Mouse (Mus musculus): ENCODE results near the gene Sorbs1. TPM values are rescaled to one million over a fixed set of nuclear protein-coding genes. Genes with fewer than 3 reads are reported as not detected.

Gene Sorbs1
- polyA plus RNA-seq, 1 experiment from 2014 or later = 39.0 TPM

DNA sequence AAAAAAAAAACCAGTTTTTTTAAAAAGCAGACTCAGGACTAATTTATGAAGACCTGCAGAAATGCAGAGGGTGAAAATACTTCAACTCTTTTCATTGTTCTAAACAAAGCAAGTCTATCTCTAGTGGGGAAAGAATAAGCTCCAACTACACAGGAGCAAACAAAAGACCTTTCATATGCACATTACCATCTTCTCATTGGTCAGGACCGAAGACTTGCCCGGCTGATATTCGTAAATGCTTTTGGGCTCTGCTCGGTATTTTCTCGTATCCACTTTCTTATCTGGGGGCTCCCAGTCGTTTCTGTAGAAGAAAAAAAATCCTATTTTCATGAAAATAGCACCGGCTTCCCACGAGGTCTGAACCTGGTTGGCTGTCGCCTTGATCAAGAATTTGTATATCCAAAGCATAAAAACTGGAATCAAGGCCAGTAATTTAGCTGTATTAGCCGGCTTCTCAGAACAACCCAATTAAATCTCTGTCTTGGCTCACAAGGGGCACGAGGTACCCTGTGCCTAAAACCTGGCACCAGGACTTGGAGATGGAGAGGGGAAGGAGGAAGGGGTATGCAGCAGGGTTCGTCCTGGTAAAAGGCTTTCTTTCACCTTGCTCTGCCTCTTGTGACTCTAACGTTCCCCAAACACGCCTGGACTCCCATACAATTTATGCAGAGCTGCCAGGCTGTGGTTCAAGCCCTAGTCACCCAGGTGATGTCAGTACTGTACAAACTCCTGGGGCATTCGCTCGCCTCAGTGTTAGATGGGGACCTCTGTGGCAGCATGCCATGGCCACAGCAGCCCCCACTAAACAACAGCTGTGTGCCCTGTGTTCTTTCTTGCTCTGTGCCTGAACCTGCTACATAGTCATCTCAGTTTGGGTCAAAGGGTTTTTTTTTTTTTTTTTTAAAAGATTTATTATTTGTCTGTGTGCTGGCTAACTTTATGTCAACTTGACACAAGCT is 163.6 kb downstream of the Sorbs1 start:
- peak overlapping the region; percentile 76 for H3K27ac ChIP-seq
- peaks cover 28% of the 10 kb centered on the region for H3K4me1 ChIP-seq
- peak overlapping the region; percentile 31 for H3K4me3 ChIP-seq
- no peaks in the 10 kb centered on the region for H3K9me3 ChIP-seq
- no peaks in the 10 kb centered on the region for H3K36me3 ChIP-seq (replicated peaks)
- no peak for DNase-seq (ENCODE audit: extremely low spot score, low spot score)
- no peaks in the 10 kb centered on the region for H3K27me3 ChIP-seq (ENCODE audit: poor library complexity, severe bottlenecking)
- WGBS = 33% methylated on average over 16 of the region's 16 CpGs

DNA sequence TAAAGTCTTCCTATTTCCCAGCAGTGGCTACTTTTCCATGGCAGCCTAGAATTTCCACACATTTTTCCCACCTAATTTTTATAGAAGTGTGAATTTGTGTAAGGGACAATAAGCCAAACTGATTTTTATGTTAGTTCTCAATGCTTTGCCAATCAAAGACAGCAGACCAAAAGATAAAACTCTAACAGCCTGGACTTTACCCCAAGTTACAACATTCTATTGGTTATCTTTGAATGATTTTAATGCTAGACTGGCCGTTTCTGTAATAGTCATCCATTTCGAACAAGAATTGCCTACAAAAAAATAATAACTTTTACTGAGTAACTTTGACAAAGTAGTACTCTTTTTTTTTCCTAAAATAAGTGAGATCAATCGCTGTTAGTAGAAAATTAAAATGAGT is 164.3 kb downstream of the Sorbs1 start:
- Histone ChIP-seq H3K9me3 (no peaks in the 10 kb centered on the region), H3K4me3 (no peak overlapping the region), H3K27me3 (ENCODE audit: poor library complexity, severe bottlenecking) (no peaks in the 10 kb centered on the region), H3K4me1 (peaks cover 28% of the 10 kb centered on the region), H3K36me3 (replicated peaks) (no peaks in the 10 kb centered on the region), H3K27ac (peak overlapping the region; percentile 76; the same call in 1 of the 2 replicates)
- 75% methylated on average over 3 of the region's 3 CpGs for WGBS
- DNase-seq (ENCODE audit: extremely low spot score, low spot score) = no peak

DNA sequence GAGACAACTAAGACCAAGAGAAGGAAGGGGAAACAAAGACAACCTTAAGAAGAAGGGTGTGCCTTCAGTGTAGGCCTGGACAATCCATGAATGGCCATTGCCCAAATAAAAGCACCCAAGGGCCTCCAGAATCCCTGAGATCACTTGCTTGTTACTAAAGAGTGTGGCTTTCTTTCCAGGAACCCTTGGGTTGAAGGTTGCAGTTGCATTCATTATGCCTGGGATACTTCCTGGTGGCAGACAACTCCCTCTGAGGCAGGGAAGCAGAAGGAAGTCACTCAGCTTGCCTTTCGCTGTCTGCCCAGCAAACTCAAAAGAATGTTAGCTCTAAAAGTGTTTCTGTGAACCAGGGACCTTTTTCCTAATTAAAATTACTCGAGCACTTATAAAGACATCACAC is 164.9 kb downstream of the Sorbs1 start:
- peak overlapping the region; percentile 58 for H3K27ac ChIP-seq
- H3K9me3 ChIP-seq = no peaks in the 10 kb centered on the region
- no peaks in the 10 kb centered on the region for H3K36me3 ChIP-seq (replicated peaks)
- 67% methylated on average over 2 of the region's 2 CpGs for WGBS
- peaks cover 28% of the 10 kb centered on the region for H3K4me1 ChIP-seq
- H3K27me3 ChIP-seq (ENCODE audit: poor library complexity, severe bottlenecking) = no peaks in the 10 kb centered on the region
- DNase-seq (ENCODE audit: extremely low spot score, low spot score) = no peak
- H3K4me3 ChIP-seq = no peak overlapping the region

DNA sequence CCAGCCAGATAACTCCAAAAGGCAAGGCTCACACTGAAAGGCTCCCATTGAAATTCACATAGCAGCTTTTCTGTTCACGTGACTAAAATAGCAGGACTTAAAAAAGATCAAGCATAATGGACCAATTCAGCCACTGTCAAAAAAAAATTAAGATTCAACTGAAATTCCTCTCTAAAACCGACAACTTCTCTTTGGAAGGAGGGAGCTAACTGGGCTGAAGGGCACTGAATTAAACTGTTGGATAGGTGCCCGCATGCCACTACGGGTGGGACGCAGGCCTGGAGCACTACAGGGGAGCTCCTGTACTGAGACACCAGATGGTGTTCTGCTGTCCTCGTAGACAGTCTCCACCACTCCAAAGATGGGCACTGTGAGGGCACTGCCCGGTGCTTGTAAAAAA is 165.4 kb downstream of the Sorbs1 start:
- Histone ChIP-seq H3K36me3 (replicated peaks) (no peaks in the 10 kb centered on the region), H3K4me3 (no peak overlapping the region), H3K27me3 (ENCODE audit: poor library complexity, severe bottlenecking) (no peaks in the 10 kb centered on the region), H3K27ac (peak overlapping the region; percentile 58; the same call in 1 of the 2 replicates), H3K9me3 (no peaks in the 10 kb centered on the region), H3K4me1 (peaks cover 28% of the 10 kb centered on the region)
- 74% methylated on average over 7 of the region's 7 CpGs for WGBS
- DNase-seq (ENCODE audit: extremely low spot score, low spot score) = no peak

DNA sequence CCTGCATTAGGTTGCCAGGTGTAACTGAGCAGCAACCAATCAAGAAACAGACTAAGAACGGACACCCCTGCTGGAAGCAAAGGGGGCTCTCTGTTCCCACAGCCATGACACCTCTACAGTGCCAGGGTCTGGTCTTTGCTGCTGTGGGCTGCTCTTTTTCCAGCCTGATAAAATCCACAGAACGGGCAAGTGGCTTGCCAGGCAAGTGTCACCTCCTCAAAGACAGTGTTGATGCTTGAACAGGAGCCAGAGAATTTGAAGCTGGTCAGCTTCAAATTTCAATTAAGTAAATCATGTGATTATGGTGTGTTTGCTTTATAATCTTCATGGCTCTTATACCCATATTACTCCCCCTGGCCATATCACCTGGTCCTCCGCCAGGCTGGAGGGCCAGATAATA is 166.7 kb downstream of the Sorbs1 start:
- Histone ChIP-seq H3K27me3 (ENCODE audit: poor library complexity, severe bottlenecking) (no peaks in the 10 kb centered on the region), H3K4me3 (no peak overlapping the region), H3K27ac (no peak overlapping the region), H3K4me1 (peaks cover 28% of the 10 kb centered on the region), H3K36me3 (replicated peaks) (no peaks in the 10 kb centered on the region), H3K9me3 (no peaks in the 10 kb centered on the region)
- WGBS = 92% methylated on average over 3 of the region's 3 CpGs
- DNase-seq (ENCODE audit: extremely low spot score, low spot score) = no peak

DNA sequence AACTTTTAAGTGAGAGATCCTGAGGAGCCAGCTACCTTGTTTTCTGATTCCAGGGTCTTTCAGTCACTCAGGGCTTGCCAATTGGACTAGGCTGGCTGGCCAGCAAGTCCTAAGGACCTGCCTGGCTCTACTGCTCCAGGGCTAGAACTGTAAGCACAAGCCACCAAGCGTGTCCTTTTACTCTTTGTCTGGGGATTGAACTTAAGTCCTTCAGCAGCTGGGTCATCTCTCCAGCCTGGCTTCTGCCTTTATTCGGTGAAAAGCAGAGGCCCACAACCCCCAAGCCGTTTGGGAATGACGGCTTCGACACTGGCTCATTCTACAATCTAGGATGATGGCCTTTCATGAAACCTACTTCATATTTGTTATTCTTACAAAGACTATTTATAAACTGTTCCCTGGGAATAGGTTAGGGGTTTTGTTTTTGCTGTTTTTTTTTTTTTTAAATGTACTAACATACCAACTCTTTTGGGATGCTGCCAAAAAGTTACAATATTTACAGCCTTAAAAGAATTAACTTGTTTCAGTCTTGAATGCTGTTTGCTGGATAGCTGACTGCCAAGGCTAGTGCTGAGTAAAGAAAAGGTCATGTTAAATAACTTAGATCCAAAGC is 167.2 kb downstream of the Sorbs1 start:
- 85% methylated on average over 5 of the region's 5 CpGs for WGBS
- H3K36me3 ChIP-seq (replicated peaks) = no peaks in the 10 kb centered on the region
- H3K27me3 ChIP-seq (ENCODE audit: poor library complexity, severe bottlenecking) = no peaks in the 10 kb centered on the region
- peaks cover 30% of the 10 kb centered on the region for H3K4me1 ChIP-seq
- no peak overlapping the region for H3K27ac ChIP-seq
- no peak for DNase-seq (ENCODE audit: extremely low spot score, low spot score)
- H3K4me3 ChIP-seq = no peak overlapping the region
- H3K9me3 ChIP-seq = no peaks in the 10 kb centered on the region

DNA sequence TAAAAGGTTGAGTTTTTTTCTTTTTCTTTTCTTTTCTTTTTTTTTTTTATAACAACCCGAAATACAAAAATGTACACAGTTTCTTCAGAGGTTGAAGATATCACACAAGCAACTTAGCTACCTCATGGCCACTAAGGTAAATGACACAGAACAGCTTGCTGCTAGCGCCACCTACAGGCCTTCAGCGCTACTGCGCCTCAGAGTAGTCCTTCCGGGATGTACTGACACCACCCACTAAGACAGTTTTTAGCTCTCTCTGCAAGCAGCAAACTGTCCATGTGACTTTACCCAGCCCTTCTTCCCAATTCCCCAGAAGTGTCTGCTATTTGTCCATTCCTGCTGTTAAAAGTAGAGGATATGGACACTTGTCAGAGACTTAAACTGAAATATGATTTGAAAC is 167.9 kb downstream of the Sorbs1 start:
- Histone ChIP-seq H3K27me3 (ENCODE audit: poor library complexity, severe bottlenecking) (no peaks in the 10 kb centered on the region), H3K4me3 (no peak overlapping the region), H3K27ac (no peak overlapping the region), H3K36me3 (replicated peaks) (no peaks in the 10 kb centered on the region), H3K9me3 (no peaks in the 10 kb centered on the region), H3K4me1 (peaks cover 36% of the 10 kb centered on the region)
- 14% methylated on average over 5 of the region's 5 CpGs for WGBS
- peak; percentile 52 for DNase-seq (ENCODE audit: extremely low spot score, low spot score)

DNA sequence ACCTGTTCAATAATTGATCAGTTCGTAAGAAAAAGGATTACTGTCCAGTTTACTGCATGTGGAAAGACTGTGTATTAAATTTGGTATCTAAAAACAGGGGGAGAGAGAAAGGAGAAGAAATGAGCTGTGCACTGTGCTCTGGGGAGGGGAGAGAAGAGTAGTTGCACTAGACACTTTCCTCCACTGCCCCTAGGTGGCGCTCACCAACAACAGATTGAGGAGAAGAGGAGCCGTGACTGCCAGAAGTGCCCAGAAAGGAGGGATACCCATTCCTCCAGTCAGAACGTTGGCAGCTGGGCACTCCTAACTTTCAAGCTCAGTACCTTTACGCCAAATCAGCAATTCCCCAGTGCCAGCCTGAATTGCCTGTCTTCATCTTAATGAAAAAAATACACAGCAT is 170.6 kb downstream of the Sorbs1 start:
- Histone ChIP-seq H3K4me1 (peaks cover 15% of the 10 kb centered on the region), H3K4me3 (no peak overlapping the region), H3K9me3 (no peaks in the 10 kb centered on the region), H3K27me3 (ENCODE audit: poor library complexity, severe bottlenecking) (no peaks in the 10 kb centered on the region), H3K36me3 (replicated peaks) (no peaks in the 10 kb centered on the region), H3K27ac (no peak overlapping the region)
- peak; percentile 78 for DNase-seq (ENCODE audit: extremely low spot score, low spot score)
- WGBS = 7% methylated on average over 5 of the region's 5 CpGs

DNA sequence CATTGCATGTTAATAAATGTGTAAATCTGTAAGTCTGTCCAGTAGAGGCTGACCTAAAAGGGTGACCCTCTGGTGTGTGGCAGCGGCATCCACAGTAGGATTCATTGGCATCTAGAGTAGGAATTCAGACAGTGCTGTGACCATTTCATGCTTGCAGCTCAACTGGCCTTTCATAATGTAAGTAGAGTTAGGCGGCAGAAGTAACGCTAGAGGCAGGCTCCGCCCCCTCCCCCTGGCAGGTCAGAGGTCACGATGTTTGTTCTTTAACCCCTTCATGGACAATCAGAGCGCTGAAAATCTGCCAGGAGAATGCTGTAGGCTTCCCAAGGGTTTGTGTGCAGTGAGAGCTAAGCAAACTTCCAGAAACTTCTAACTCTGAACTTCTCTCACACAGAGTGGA is 172.4 kb downstream of the Sorbs1 start:
- Histone ChIP-seq H3K27me3 (ENCODE audit: poor library complexity, severe bottlenecking) (no peaks in the 10 kb centered on the region), H3K4me1 (peaks cover 10% of the 10 kb centered on the region), H3K27ac (no peak overlapping the region), H3K9me3 (no peaks in the 10 kb centered on the region), H3K4me3 (no peak overlapping the region; the same call in 1 of the 2 replicates), H3K36me3 (replicated peaks) (no peaks in the 10 kb centered on the region)
- WGBS = 16% methylated on average over 6 of the region's 6 CpGs
- peak; percentile 27 for DNase-seq (ENCODE audit: extremely low spot score, low spot score)

DNA sequence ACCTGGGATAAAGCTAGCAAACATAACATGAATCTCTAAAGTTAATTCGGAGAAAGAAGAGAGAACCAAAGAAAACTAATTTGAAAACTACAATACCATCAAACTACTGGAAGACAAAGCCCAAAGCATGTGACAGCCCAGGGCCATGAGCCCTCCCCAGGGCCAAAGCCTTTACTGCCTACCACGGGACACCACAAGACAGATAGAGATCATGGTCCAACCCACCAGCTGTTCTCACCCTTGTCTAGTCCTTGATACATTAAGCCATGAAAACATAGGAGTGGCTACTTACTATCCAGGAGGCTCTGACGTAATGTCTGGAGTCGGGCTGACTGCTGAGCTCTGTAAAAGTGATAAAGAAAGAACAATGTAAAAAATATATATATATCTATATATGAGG is 176.9 kb downstream of the Sorbs1 start:
- WGBS = 90% methylated on average over 4 of the region's 4 CpGs
- H3K27ac ChIP-seq = no peak overlapping the region
- peaks cover 23% of the 10 kb centered on the region for H3K4me1 ChIP-seq

DNA sequence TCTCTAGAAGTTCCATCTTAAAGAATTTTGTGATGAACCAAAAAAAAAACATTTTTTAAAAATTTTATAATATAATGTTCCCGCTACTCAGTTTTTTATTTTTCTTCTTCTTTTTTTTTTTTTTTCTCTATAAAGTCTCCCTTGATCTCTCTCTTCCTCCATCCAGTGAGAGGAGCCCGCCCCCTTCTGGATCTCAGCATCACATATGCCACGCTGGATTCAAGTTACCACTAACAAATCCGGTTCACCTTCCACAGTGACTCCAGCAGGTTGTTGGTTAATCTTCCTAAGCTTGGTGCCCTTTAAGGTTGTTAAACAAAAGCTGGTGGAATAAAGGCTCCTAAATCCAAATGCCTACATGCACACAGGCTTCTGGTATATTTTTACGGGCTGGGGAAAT is 179.7 kb downstream of the Sorbs1 start:
- DNase-seq (ENCODE audit: extremely low spot score, low spot score) = no peak
- no peaks in the 10 kb centered on the region for H3K36me3 ChIP-seq (replicated peaks)
- H3K4me3 ChIP-seq = no peak overlapping the region
- no peaks in the 10 kb centered on the region for H3K27me3 ChIP-seq (ENCODE audit: poor library complexity, severe bottlenecking)
- H3K4me1 ChIP-seq = peaks cover 12% of the 10 kb centered on the region
- no peaks in the 10 kb centered on the region for H3K9me3 ChIP-seq
- WGBS = 38% methylated on average over 5 of the region's 5 CpGs
- no peak overlapping the region for H3K27ac ChIP-seq

More for the DNA sequence above, 176.9 kb downstream of the Sorbs1 start:
- no peak for DNase-seq (ENCODE audit: extremely low spot score, low spot score)
- Histone ChIP-seq H3K27me3 (ENCODE audit: poor library complexity, severe bottlenecking) (no peaks in the 10 kb centered on the region), H3K4me3 (no peak overlapping the region), H3K9me3 (no peaks in the 10 kb centered on the region), H3K36me3 (replicated peaks) (no peaks in the 10 kb centered on the region)

DNA sequence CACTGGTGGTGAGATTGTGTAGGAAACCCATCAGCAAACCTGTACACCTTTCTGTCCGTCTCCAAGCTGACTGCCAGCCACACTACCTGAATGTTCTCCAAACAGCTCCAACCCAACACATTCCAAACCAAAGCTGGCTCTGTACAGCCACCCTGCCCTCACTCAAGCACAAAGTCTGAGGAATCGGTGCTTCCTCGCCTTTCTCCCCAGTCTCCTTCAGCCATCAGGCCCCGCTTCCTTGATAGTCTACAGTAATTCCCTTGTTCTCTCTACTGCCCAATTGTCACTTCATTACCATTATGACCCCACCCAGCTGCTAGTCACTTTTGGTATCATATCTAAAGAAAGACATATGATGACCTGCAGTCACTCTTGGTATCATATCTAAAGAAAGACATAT is 180.5 kb downstream of the Sorbs1 start:
- Histone ChIP-seq H3K36me3 (replicated peaks) (no peaks in the 10 kb centered on the region), H3K27me3 (ENCODE audit: poor library complexity, severe bottlenecking) (no peaks in the 10 kb centered on the region), H3K4me3 (no peak overlapping the region), H3K4me1 (peaks cover 12% of the 10 kb centered on the region), H3K9me3 (no peaks in the 10 kb centered on the region), H3K27ac (no peak overlapping the region)
- no peak for DNase-seq (ENCODE audit: extremely low spot score, low spot score)
- 88% methylated on average over 4 of the region's 4 CpGs for WGBS

DNA sequence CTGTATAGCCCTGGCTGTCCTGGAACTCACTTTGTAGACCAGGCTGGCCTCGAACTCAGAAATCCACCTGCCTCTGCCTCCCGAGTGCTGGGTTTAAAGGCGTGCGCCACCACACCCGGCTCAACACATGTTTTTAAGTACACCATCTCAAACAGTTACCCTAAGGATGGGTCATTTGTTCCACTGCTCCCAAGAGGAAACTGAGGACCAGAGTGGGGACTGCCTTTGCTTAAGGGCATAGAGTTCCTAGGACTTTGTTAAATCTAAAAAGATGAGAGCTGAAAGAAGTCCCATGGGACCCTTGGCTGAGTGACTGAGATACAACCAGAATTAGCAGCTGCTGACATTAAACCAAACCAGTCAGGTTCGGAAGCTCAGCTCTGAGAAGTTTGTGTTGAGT is 181.3 kb downstream of the Sorbs1 start:
- H3K27me3 ChIP-seq (ENCODE audit: poor library complexity, severe bottlenecking) = no peaks in the 10 kb centered on the region
- no peaks in the 10 kb centered on the region for H3K36me3 ChIP-seq (replicated peaks)
- 94% methylated on average over 6 of the region's 6 CpGs for WGBS

More for the DNA sequence above, 181.3 kb downstream of the Sorbs1 start:
- Histone ChIP-seq H3K4me1 (peaks cover 12% of the 10 kb centered on the region), H3K27ac (no peak overlapping the region), H3K4me3 (no peak overlapping the region), H3K9me3 (no peaks in the 10 kb centered on the region)
- no peak for DNase-seq (ENCODE audit: extremely low spot score, low spot score)
